Mouse (Mus musculus): ENCODE data around the gene Igdcc3.

Gene Igdcc3

GRCm38 (mm10) chr9:65140491-65140890, 498 bp upstream of the Igdcc3 start:
- no peak for DNase-seq (ENCODE audit: low read depth, low spot score)

DNA sequence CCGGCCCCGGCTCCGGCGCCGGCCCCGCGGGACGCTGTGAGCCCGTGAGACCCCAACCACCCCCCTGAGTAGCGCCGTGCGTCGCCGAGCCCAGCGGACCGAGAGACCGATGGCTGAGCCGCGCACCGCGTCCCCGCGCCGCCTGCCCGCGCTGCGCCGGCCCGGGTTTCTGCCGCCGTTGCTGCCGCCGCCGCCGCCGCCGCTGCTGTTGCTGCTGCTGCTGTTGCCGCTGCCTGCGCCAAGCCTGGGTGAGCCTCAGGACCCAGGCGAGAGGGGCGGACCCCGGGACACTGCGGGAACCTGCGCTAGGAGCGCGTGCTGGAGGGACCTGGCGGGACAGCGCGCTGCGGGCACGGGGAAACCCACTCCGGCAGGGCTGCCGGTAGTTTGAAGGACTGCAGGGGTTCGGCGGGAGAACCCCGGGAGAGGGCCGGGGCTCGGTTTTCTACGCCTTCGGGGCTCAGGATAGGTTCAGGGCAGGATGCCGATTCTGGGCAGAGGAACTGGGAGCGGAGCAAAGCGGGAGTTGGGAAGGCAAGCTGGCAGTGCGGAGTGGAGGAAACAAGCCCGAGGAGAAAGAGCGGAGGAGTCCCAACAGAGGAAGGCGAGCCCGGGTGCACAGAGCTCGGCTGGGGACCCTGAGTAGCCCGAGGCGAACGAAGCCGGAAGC, 452 bp downstream of the Igdcc3 start:
- DNase-seq (ENCODE audit: low read depth, low spot score): no peak

GRCm38 (mm10) chr9:65141976-65142318, 958 bp downstream of the Igdcc3 start:
- DNase-seq (ENCODE audit: low read depth, low spot score): no peak

DNA sequence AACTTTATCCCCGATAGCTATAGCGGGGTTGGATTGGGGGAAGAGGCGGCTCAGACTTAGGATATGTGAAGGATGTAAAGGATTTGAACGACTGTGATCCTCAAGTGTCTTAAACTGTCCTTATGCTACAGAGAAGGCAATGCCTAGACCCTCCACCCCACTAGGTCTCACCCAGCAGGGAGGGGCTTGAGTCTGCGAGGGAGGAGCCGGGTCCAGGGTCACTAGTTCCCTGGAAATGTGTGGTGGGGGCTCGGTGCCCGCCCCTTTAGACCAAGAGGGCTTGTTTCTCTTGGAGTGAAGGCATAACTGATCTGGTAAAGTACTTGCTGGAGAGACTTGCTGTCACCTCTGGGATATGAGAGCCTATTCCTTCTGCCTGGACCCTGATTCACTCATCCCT, 1.4 kb downstream of the Igdcc3 start:
- no peak for DNase-seq (ENCODE audit: low read depth, low spot score)

DNA sequence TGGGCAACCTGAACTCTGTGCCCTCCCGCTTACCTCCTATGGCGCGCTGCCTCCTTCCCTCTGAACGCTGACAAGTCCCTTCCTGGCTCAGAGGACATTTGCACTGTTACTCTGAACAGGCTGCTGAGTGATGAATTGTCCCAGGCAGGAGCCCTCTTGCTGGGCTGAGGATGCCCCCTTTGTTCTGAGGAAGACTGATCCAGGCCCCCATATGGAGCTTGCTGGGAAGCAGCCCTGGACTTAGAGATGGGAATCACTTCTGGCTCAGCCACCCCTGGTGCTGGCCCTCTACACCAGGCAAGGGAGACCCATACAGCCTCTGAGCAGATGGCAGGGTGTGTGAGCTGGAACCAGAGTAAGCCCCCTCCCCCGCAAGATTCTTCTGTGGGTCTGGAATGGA, 5.0 kb downstream of the Igdcc3 start:
- no peak for DNase-seq (ENCODE audit: low read depth, low spot score)

- no peak for DNase-seq (ENCODE audit: low read depth, low spot score)
These were observed 7.5 kb downstream of the Igdcc3 start for GRCm38 (mm10) chr9:65148507-65148906.

GRCm38 (mm10) chr9:65152711-65153330, 11.8 kb downstream of the Igdcc3 start:
- no peak for DNase-seq (ENCODE audit: low read depth, low spot score)

DNA sequence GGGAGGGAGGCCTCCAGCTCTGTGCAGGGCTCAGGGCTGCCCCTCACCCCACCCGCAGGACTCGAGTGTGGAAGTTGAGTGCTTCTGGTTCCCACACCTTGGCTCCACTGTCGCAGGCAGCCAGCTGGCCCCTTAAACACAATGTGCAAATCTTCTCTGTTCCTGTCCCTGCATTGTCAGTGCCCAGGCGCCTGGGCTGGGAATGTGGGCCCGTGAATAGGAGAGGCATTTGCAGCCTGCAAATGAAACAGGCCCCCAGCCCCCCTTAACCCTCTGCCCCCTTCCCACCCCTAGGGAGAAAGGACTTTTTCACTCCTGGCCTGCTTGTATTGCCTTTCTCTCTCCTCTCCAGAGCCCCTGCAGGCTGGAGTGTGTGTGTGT, 12.3 kb downstream of the Igdcc3 start:
- DNase-seq (ENCODE audit: low read depth, low spot score): no peak

GRCm38 (mm10) chr9:65154692-65155455, 13.9 kb downstream of the Igdcc3 start:
- no peak for DNase-seq (ENCODE audit: low read depth, low spot score)

GRCm38 (mm10) chr9:65156604-65157003, 15.6 kb downstream of the Igdcc3 start:
- no peak for DNase-seq (ENCODE audit: low read depth, low spot score)

DNA sequence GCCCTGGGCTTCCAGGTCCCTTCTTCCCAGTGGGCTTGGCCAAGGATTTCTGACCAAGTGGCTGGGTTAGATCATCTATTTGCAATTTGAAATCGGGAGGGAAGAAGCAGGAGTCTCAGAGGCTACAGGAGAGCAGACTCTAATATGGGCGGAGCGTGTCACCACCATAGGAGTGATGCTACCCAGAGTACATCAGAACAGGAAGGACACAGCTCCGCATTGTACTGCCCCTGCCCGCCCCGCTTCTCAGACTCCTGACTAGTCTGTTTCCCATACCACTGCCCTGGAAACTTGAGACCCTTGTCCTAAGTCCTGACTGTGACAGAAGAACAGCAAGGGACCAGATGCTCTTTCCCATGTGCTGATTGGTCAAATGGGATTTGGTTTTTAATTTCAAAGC, 16.6 kb downstream of the Igdcc3 start:
- no peak for DNase-seq (ENCODE audit: low read depth, low spot score)

DNA sequence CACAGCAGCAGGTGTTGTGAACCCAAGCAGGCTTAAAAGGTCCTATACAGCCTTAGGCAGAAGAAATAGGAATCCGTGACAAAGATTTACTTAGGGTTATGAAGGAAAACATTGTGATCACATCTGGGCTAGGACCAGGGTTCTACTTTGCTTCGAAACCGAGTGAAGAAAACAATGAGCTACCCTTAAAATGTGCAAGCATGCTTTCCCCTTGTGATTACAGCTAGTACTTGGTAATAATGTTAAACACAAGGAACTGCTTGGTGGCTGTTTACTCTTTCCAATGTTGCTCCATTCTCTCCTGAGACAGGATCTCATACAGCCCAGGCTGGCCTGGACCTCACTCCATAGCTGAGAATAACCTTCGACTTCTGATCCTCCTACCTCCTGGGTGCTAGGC, 20.2 kb downstream of the Igdcc3 start:
- DNase-seq (ENCODE audit: low read depth, low spot score): no peak

- no peak for DNase-seq (ENCODE audit: low read depth, low spot score)
These were observed 20.9 kb downstream of the Igdcc3 start for GRCm38 (mm10) chr9:65161881-65162280.

- no peak for DNase-seq (ENCODE audit: low read depth, low spot score)
These were observed 22.0 kb downstream of the Igdcc3 start for GRCm38 (mm10) chr9:65162711-65163639.

DNA sequence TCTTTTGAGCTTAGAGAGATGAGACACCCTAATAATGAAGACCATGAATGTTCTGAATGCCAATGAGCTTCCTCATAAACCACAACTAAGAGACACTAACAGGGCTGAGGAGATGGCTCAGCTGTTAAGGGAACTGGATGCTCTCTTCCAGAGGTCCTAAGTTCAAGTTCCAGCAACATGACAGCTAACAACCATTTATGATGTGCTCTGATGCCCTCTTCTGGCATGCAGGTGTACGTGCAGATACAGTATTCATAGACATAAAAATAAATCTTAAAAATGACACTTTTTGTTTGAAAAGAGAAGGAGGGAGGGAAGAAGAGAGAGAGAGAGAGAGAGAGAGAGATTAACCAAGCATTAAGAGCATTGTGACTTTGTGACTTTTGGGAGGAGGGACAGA, 23.9 kb downstream of the Igdcc3 start:
- DNase-seq (ENCODE audit: low read depth, low spot score): no peak

GRCm38 (mm10) chr9:65166386-65166785, 25.4 kb downstream of the Igdcc3 start:
- no peak for DNase-seq (ENCODE audit: low read depth, low spot score)

GRCm38 (mm10) chr9:65168534-65168933, 27.5 kb downstream of the Igdcc3 start:
- DNase-seq (ENCODE audit: low read depth, low spot score): no peak

GRCm38 (mm10) chr9:65168952-65169351, 28.0 kb downstream of the Igdcc3 start:
- no peak for DNase-seq (ENCODE audit: low read depth, low spot score)

DNA sequence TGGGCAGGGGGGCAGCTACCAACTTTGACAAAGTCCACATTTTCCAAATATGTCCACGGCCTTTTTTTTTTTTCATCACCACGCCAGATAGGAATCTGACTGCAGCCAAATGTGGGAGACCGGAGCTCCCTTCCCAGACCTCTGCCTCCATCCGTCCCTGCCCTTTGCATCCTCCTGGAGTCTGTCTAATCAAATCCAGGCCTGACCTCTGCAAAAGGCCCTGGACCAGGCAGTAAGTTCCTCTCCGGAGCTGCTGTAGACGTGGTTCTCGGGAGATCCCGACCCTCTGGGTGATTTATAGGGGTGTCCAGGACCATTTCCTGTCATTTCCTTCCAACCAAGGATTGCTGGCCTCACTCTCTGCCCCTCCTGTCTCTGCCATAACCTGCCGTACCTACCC, 31.7 kb downstream of the Igdcc3 start:
- DNase-seq (ENCODE audit: low read depth, low spot score): no peak

DNA sequence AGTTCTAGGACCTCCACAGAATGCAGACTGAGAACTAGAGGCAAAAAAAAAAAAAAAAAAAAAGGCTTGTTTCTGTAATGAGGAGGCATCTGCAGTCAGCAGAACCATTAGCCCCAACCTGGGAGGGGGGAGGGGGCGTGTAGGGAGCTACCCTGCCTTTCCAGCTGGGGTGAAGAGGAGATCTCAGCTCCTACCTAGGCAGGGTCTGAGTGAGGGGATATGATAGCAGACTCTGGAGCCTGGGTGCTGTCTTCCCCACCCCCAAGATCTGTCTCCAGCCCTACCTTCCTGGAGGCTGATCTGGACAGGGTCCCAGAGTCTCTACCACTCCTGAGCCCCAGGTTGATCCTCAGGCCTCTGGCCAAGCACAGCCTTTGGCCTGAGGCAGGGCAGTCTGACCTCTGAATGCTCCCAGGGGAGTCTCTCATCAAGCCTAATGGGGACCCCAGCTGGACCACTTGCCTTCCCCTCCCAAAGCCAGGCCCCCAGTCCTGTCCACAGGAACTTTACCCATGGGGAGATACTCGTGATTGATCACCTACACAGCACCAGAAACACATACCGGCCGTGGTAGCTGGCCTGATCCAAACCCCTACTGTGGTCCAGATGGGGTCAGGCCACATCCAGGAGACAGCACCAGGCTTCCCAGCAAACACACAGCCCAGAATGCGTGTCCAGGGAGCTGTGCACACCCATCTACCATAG, 34.4 kb downstream of the Igdcc3 start:
- DNase-seq (ENCODE audit: low read depth, low spot score): no peak
